Mouse (Mus musculus) small intestine, adult 2 months (tissue): Measurements from ENCODE around the gene Samd4b.

Source experiments
- CTCF ChIP-seq: fragments of 200-500 bp; IDR thresholded peaks from 2 replicates; pipeline ENCODE4 v1.5.1; 2012; ENCODE audit warnings: low read depth, mild to moderate bottlenecking, control low read depth, inconsistent platforms, low read length, moderate library complexity, mixed read lengths; ENCODE audit not compliant: insufficient replicate concordance, insufficient read length; ENCODE audit errors: extremely low read depth
- POLR2A ChIP-seq: fragments of 200-500 bp; IDR thresholded peaks from 2 replicates; pipeline ENCODE4 v1.6.1; 2012; ENCODE audit warnings: low read depth, mild to moderate bottlenecking, control low read depth, inconsistent platforms, low read length, moderate library complexity

DNA sequence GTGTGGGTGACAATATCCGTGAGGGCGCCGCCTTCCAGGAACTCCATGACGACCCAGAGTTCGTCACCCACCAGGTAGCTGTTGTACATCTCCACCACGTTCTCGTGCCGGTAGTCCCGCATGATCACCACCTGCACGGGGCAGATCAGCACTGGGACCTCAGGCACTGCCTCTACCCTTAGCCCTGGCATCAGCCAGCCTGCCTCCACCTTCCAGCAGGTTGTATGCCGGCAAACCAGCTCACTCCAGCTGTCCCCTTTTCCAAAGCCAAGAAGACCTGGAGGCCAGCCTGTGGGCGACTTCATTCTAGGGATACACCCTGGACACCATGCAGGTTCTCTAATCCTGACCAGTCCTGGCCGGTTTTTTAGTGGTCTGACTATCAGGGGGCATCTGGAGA is 35.0 kb downstream of the Samd4b start:
- no peak for TF ChIP-seq CTCF
- TF ChIP-seq POLR2A = no peak
